Mouse (Mus musculus): ENCODE measurements around the gene Ssc5d.

Gene Ssc5d

GRCm38 (mm10) chr7:4948386-4948785 is 22.8 kb downstream of the Ssc5d start:
- no peak for DNase-seq (ENCODE audit: low read depth, low spot score)

DNA sequence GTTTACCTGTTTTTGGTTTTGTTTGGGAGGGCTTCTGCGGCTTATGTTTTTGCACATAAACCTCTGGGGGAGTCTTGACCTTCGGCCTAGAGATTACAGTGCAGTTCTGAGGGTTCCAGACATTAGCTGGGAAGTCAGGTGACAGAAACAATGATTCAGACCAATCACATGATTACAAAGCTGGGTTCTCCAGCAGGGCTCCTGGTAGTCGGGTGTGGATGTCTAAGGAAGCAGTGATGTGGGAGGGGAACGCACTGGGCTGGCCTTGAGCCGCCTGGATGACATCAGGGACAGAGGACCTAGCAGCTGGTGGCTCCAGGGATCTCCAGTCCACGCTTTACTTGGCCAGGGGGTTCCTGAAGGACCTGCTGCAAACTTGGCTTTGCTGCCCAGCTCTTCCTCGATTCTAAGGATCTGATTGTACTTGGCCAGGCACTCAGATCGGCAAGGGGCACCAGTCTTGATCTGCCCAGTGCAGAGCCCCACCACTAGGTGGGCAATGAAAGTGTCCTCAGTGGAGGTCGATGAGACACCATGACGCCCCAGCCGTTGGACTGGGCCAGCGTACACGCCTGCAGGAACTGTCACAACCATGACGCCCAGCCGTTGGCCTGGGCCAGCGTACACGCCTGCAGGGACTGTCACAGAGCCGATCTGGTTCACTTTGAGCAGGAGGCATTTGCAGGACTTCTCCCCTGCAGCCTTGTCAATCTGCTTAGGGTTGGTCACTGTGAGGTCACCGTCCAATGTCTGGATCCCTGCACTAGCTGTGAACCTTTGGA is 25.2 kb downstream of the Ssc5d start:
- no peak for DNase-seq (ENCODE audit: low read depth, low spot score)

DNA sequence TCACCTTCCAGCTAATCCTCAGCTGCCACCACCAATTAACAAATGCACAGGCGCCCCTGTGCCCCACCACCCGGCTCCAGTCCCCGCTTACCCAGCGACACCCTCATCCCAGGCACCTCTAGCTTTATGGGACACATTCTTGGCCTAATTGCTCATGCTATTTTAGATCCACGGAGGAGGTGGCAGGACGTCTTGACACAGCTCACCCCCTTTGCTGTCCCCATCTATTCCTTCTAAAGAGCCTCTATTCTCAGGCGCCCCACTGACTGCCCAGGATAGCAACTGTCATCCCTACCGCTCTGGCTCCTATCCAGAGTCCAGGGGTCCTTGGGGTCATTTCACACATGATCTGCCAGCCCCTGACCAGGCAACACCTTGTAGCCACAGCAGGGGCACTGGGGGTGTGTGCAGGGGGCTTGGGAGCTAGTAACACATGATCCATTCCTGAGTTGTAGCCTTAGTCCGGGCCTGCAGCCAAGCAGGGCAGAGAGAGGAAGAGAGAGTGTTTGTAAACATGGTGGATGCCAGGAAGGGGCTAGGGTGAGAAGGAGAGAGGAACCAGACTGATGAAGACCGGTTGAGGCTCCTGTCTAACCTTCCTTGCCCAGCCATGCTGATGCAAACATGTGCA is 28.3 kb downstream of the Ssc5d start:
- no peak for DNase-seq (ENCODE audit: low read depth, low spot score)

DNA sequence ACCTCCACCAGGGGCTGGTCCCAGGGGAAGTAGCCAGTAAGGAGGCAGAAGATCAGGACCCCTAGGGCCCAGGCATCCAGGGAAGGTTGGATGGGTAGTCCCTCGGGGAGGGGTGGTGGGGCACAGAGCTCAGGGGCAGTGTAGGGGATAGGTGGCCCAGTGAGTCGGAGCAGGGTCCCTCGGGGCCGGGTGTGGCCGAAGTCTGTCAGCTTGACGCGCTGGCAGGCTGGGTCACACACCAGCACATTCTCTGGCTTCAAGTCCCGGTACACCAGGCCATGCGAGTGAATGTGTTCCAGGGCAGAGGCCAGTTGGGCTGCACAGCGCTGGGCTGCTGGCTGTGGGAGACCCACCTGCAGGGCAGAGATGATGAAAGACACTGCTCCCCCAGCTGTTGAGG is 31.8 kb downstream of the Ssc5d start:
- DNase-seq (ENCODE audit: low read depth, low spot score): no peak

DNA sequence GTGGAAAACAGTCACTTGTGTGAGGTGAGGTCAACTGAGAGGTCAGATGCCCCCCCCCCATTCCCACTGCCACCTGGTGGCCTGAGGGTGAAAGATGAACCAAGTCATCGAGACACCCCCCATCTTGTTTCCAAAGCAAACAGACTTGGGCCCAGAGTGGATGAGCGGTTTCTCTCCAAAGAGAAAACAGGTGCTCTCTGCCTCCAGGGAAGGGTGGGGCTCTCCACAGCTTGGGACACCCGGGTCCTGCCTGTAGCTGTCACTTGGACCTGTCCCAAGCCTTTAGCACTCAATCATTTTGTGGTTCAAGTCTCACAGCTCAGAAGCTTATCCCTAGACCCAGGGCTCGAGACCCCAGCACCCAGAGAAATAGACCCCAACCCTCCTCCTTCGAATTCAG is 37.9 kb downstream of the Ssc5d start:
- no peak for DNase-seq (ENCODE audit: low read depth, low spot score)

GRCm38 (mm10) chr7:4964272-4964671 is 38.7 kb downstream of the Ssc5d start, which contains the start of gene Sbk2:
Gene Sbk2, minus strand, starts transcription at chr7:4964406.
- DNase-seq (ENCODE audit: low read depth, low spot score): peak; percentile 61

GRCm38 (mm10) chr7:4964988-4965387 is 39.4 kb downstream of the Ssc5d start:
- no peak for DNase-seq (ENCODE audit: low read depth, low spot score)

GRCm38 (mm10) chr7:4971068-4971467 is 45.5 kb downstream of the Ssc5d start, which contains the start of gene Sbk3:
Gene Sbk3, minus strand, starts transcription at chr7:4971168.
- no peak for DNase-seq (ENCODE audit: low read depth, low spot score)

DNA sequence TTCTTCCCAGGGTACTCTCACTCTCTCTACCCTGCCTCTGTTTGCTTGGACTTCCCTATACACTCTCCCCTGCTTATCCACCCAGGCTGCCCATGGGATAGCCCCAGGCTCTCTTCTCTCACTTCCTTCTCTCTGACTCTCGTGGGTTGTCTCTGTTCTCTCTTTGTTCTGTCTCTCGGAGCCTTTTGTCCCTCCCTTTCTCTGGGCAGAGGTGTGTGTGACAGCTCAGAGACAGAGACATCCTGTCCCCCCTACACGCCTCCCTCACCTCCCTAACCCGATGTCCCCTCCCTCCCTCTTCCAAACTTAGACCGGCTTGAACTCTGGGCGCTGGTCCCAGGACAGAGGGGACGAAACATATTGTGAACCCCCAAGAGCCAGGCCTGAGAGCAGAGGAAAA is 46.1 kb downstream of the Ssc5d start:
- DNase-seq (ENCODE audit: low read depth, low spot score): no peak

- no peak for DNase-seq (ENCODE audit: low read depth, low spot score)
Measured at GRCm38 (mm10) chr7:4972321-4973047, 46.9 kb downstream of the Ssc5d start.

DNA sequence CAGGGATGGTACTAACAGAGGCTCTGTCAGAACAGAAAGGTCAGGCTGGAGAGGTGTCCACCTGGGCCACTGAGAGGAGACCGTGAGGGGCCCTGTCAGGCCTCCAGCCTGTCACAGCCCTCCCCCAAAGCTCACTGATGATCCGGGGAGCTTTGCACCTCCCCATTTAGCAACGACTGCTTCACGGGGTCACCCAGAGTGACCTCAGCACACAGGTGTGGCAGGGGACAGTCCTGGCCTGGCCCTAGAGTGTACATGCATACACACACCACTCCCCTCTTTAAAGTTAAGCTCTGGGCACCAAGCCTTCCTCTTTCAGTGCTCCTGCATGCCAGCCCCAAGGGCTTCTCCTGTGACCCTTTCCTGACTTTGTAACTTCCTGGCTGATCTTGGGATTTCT is 49.9 kb downstream of the Ssc5d start:
- no peak for DNase-seq (ENCODE audit: low read depth, low spot score)

GRCm38 (mm10) chr7:4976832-4977231 is 51.2 kb downstream of the Ssc5d start:
- DNase-seq (ENCODE audit: low read depth, low spot score): no peak

GRCm38 (mm10) chr7:4988250-4988649 is 62.7 kb downstream of the Ssc5d start:
- DNase-seq (ENCODE audit: low read depth, low spot score): no peak

DNA sequence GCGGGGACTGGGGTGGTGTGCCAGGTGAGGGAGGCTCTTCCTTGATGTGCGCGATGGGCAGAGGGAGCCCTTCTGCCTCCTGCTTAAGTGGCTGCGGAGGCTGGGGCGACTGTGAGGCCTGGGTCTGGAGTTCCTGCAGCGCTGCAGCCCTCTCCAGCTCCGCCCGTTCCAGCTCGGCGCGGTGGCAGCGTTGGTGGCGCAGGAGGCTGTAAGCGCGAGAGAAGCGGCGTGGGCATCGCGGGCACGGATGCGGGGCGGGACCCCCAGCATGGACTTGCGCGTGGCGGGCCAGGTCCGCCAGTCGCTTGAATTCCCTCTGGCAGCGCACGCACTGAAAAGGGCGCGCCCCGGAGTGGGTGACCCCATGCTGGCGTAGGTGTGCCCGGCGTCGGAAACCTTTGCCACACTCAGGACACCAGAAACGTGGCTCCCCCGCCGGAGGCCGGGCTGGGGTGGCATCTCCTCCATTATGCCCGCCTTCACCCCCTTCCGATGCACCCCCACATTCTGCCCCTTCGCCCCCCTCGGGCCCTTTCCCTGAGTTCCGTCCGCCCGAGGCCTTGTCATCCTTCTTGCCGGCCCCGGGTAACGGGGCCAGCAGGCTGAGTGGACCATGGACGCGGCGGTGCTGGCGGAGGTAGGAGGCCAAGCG is 67.9 kb downstream of the Ssc5d start:
- DNase-seq (ENCODE audit: low read depth, low spot score): no peak

DNA sequence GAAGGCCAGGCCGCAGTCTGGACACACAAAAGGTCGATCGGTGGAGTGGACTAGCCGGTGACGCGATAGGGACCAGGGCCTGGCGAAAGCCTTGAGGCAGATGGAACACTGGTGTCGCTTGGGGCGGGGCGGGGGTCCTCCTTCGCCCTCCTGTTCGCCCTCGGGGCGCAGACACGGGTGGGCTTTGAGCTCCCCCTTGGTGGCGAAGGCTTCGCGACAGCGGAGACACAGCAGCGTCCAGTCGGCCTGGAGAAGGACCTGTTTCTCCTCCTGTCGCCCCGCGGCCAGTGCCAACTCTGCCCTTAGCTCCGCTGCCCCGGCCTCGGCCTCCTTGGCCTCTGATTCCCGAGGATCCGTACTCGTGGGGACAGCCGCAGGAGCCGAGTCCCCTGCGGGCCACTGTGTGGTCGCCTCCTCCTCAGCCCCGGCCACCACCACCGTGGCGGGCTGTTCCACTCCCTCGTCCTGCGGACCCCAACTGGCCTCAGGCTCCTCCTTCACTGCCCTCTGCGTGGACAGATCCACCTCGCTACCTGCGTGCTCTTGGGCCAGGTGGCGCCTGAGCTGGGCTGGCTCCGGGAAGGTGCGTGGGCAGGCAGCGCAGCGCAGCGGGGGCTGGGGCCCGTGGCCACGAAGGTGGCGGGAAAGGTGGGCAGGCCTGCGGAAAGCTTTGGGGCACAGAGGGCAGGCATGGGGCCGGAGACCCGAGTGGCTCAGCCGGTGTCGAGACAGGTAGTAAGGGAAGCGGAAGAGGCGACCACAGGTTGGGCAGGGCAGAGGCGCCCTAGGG is 68.6 kb downstream of the Ssc5d start:
- DNase-seq (ENCODE audit: low read depth, low spot score): no peak

Measured in forelimb bud, embryonic 11.5 days (tissue).